Mouse (Mus musculus) midbrain, postnatal 0 days (tissue): Measurements from ENCODE around the gene Slc22a12. TPM values are rescaled to one million over a fixed set of nuclear protein-coding genes. Genes with fewer than 3 reads are reported as not detected.
A peak's percentile ranks its signal among the peaks of the same experiment; 100 is the strongest.

Experiments used
- ATAC-seq: fragments of 200-750 bp; cut with Nextera tagmentation; 2 replicates; pipeline ENCODE4 v1.8.0; 2017; ENCODE audit warnings: moderate number of reproducible peaks, mild to moderate bottlenecking, moderate TSS enrichment, moderate library complexity; ENCODE audit not compliant: low FRiP score
- DNase-seq: peaks from one replicate; pipeline ENCODE4 v3.0.0-alpha.2; 2015; ENCODE audit warnings: low spot score
- H3K27ac ChIP-seq: fragments of 300-500 bp; sonication (generic); 2 replicates; pipeline ENCODE4 v1.5.1; 2014; ENCODE audit warnings: low read depth, mild to moderate bottlenecking, low read length, mixed read lengths
- H3K27me3 ChIP-seq: fragments of 300-500 bp; sonication (generic); 2 replicates; pipeline ENCODE4 v1.6.1; 2014; ENCODE audit warnings: low read length, control low read depth, mixed read lengths; ENCODE audit not compliant: insufficient read depth
- H3K36me3 ChIP-seq: fragments of 300-500 bp; sonication (generic); 2 replicates; pipeline ENCODE4 v1.6.1; 2014; ENCODE audit warnings: low read length, control low read depth, mixed read lengths; ENCODE audit not compliant: insufficient read depth
- H3K4me1 ChIP-seq: fragments of 300-500 bp; sonication (generic); 2 replicates; pipeline ENCODE4 v1.6.1; 2014; ENCODE audit warnings: mild to moderate bottlenecking, control low read depth, antibody characterized with exemption, low read length, mixed read lengths; ENCODE audit not compliant: insufficient read depth
- H3K4me2 ChIP-seq: fragments of 300-500 bp; sonication (generic); 2 replicates; pipeline ENCODE4 v1.6.1; 2014; ENCODE audit warnings: low read depth, mild to moderate bottlenecking, low read length, mixed read lengths; ENCODE audit not compliant: poor library complexity, severe bottlenecking
- H3K4me3 ChIP-seq: fragments of 300-500 bp; sonication (generic); 2 replicates; pipeline ENCODE4 v1.5.1; 2014; ENCODE audit warnings: low read depth, mild to moderate bottlenecking, low read length, moderate library complexity
- H3K9ac ChIP-seq: fragments of 300-500 bp; sonication (generic); replicated peaks from 2 replicates; pipeline ENCODE4 v1.6.1; 2014; ENCODE audit warnings: mild to moderate bottlenecking, low read length, moderate library complexity, mixed read lengths; ENCODE audit not compliant: poor library complexity, severe bottlenecking
- H3K9me3 ChIP-seq: fragments of 300-500 bp; sonication (generic); 2 replicates; pipeline ENCODE4 v1.6.1; 2016; ENCODE audit warnings: low read length, control low read depth
- CTCF ChIP-seq: IDR thresholded peaks from 2 replicates; pipeline ENCODE4 v1.5.1; 2016; ENCODE audit warnings: antibody characterized with exemption, mild to moderate bottlenecking
- WGBS: fragments of 180-500 bp; shearing (Covaris S2); extraction: QIAGEN DNeasy Blood & Tissue Kit; methylation state at CpG from one replicate; pipeline ENCODE4 v1.1.7; 2014; 5-methylcytosine and 5-hydroxymethylcytosine counted together
- polyA plus RNA-seq: library from polyadenylated mRNA; unstranded; fragments of >200 nt; fragmentation: Nextera tagmentation; extraction: Ambion mirVana; gene quantifications from 2 replicates; pipeline ENCODE4 v1.2.1, GENCODE M21; 2015
- total RNA-seq: library from RNA; depleted of rRNA; stranded (reverse); fragments of >200 nt; gene quantifications from 2 replicates; pipeline ENCODE4 v1.2.3, GENCODE M21; 2014

The Slc22a12 gene
- total and polyA plus RNA-seq, 2 experiments from 2014 or later: 0.57 to 0.71 TPM

DNA sequence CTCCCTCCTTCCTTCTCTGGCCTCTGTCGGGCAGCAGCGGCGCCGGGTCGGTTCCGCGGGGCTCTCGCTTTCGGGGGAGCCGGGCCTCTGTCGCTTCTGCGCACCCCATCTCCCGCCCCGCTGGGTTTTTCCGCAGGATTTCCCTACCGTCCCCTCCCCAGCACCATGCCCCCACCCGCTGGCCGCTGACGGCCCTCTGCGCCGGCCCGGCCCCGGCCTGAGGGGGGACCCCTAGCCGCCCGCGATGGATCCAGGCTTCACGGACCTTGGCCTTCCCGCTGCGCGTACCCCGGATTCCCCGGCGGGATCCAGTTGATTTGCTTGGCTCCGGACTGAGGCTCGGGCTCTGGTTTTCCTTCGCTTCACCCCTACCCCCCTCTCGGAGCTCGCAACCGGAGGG, 45.0 kb downstream of the Slc22a12 start:
- DNase-seq: peak; percentile 35
- H3K4me2 ChIP-seq: peak overlapping the region; percentile 95
- WGBS: 0% methylated on average over 25 of the region's 39 CpGs
- peaks cover 22% of the 10 kb centered on the region; the same call in 1 of the 2 replicates for H3K4me1 ChIP-seq
- H3K4me3 ChIP-seq: peak overlapping the region; percentile 90
- H3K36me3 ChIP-seq: peaks cover 2% of the 10 kb centered on the region; the same call in 1 of the 2 replicates
- H3K27me3 ChIP-seq: no peaks in the 10 kb centered on the region
- peak overlapping the region; percentile 99 for H3K9ac ChIP-seq
- ATAC-seq: peak; percentile 32
- no peaks in the 10 kb centered on the region for H3K9me3 ChIP-seq
- H3K27ac ChIP-seq: peak overlapping the region; percentile 98
- TF ChIP-seq CTCF: no peak

DNA sequence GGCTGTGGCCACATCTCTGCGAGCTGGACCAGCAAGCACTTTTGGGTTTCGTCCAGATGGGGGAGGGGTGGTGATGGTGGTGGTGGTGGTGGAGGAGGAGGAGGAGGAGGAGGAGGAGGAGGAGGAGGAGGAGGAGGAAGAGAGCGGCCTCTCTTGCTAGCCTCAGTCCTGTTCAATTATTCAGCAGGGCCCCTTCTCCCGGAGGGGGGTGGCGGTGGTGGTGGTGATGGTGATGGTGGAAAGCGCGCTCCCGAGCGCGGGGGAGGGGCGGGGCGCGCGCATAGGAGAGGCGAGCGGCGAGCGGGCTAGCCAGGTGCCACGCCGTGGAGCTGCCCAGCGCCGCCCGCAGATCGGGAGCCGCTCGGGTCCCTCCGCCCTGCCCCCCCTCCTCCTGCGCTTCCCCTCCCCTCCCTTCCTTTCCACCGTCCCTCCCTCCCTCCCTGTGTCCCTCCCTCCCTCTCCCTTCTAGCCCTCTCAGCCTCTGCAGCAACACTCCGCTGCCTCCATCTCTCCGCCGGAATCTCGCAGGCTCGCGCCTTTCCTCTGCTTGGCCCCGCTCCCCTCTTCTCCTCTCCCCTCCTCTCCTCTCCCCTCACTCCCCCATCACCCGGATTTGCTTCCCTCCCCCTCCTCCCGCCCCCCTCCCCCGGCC, 45.6 kb downstream of the Slc22a12 start:
- Histone ChIP-seq H3K27me3 (no peaks in the 10 kb centered on the region), H3K27ac (peak overlapping the region; percentile 98), H3K4me2 (peak overlapping the region; percentile 95), H3K4me1 (peaks cover 20% of the 10 kb centered on the region; the same call in 1 of the 2 replicates), H3K9me3 (no peaks in the 10 kb centered on the region), H3K36me3 (peaks cover 2% of the 10 kb centered on the region; the same call in 1 of the 2 replicates), H3K4me3 (peak overlapping the region; percentile 90), H3K9ac (peak overlapping the region; percentile 99)
- no peak for TF ChIP-seq CTCF
- DNase-seq: peak; percentile 84
- peak; percentile 75 for ATAC-seq
- WGBS: 0% methylated on average over 10 of the region's 39 CpGs

DNA sequence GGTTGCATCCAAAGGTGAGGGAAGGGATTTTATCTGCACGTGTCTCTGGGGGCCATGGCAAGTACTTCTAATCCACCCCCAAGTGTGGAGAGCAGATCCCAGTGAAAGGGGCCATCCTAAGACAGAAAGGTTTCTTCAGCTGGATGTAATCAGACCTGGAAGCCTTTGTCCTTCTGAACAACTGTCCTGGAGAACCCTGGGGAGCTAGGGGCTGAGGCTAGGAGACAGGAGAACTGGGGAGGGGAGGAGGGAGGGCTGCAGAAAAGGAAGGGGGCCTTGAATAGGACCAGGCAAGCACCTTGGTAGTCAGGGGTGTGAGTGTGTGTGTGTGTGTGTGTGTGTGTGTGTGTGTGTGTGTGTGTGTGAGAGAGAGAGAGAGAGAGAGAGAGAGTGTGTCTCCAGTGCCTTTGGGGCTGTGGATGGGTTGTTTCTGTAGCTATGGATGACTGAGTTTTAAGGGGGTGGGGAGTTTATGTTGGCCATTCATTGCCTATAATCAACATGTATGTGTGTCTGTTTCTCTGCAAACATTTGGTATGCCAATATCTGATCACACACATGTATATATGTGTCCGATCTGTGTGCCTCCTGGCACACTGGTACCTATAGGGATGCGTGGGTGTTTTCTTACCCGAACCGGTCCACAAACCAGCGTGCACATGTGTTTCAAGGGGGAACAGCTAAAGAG, 46.2 kb downstream of the Slc22a12 start:
- H3K27ac ChIP-seq: peak overlapping the region; percentile 98
- H3K4me2 ChIP-seq: peak overlapping the region; percentile 95
- H3K27me3 ChIP-seq: no peaks in the 10 kb centered on the region
- H3K4me1 ChIP-seq: peaks cover 17% of the 10 kb centered on the region; the same call in 1 of the 2 replicates
- TF ChIP-seq CTCF: no peak
- H3K4me3 ChIP-seq: peak overlapping the region; percentile 90
- WGBS: 7% methylated on average over 6 of the region's 6 CpGs
- DNase-seq: no peak
- ATAC-seq: peak; percentile 10; the same call in 1 of the 2 replicates
- H3K36me3 ChIP-seq: peaks cover 2% of the 10 kb centered on the region
- H3K9ac ChIP-seq: peak overlapping the region; percentile 99
- H3K9me3 ChIP-seq: no peaks in the 10 kb centered on the region

DNA sequence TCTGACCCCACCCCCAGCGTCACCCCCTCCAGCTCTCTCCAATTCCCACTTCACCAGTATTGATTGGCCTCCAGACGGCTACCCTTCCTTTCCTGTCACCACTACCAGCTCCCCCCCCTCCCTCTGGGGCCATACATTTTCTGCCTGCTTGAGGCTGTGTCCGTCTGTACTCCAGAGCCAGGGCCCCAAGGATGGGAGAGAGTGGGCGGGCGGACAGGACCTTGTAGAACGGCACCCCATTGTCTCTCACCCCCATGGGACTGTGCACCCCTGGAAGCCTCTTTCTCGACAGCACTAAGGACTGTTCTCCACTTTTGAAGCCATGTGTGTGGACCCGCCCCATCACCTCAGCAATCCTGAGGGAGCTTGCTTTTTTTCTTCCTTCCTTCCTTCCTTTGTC, 47.1 kb downstream of the Slc22a12 start:
- Histone ChIP-seq H3K9ac (0 out of 2 replicates have a peak overlapping the region, but pooled peaks have one; percentile 99), H3K4me1 (peaks cover 13% of the 10 kb centered on the region; the same call in 1 of the 2 replicates), H3K4me2 (peak overlapping the region; percentile 95; the same call in 1 of the 2 replicates)

DNA sequence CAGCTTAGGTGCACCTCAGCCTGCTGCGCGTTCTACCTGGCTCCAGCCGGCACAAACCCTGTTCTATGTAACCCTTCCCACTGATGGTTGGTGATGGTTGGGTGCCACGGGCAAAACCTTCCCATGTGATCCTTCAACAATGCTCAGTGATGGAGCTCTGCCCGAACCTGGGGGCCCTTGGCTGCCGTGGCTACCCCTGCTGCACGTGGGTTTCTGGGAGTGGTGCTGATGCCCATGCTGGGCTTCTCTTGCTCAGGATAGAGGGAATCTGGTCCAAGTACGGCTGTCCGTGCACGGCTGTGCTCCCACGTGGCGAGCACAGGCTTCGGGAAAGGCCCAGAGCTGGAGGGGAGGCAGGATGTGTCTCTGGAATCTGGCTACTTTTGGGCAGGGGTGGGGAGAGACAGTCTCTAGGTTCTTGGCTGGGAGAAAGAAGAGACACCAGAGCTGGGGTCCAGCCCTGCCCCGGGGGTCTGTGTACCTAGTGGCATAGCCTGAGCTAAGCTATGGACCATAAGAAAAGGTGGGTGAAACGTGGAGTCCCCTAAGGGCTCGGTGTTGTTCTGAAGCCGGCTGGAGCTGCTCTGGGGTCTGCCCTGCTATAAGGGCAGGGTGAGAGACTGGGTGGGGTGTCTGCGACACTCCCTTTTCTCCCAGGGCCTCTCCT, 48.2 kb downstream of the Slc22a12 start:
- peaks cover 11% of the 10 kb centered on the region; the same call in 1 of the 2 replicates for H3K36me3 ChIP-seq
- H3K4me2 ChIP-seq: no peak overlapping the region
- H3K9ac ChIP-seq: no peak overlapping the region
- TF ChIP-seq CTCF: no peak
- H3K27me3 ChIP-seq: no peaks in the 10 kb centered on the region
- H3K9me3 ChIP-seq: no peaks in the 10 kb centered on the region
- ATAC-seq (no peak), DNase-seq (no peak)
- peaks cover 6% of the 10 kb centered on the region; the same call in 1 of the 2 replicates for H3K4me1 ChIP-seq
- H3K27ac ChIP-seq: no peak overlapping the region
- H3K4me3 ChIP-seq: no peak overlapping the region
- WGBS: 66% methylated on average over 18 of the region's 18 CpGs

More for the DNA sequence above, 47.1 kb downstream of the Slc22a12 start:
- Histone ChIP-seq H3K36me3 (peaks cover 9% of the 10 kb centered on the region; the same call in 1 of the 2 replicates), H3K4me3 (no peak overlapping the region), H3K27me3 (no peaks in the 10 kb centered on the region), H3K9me3 (no peaks in the 10 kb centered on the region), H3K27ac (peak overlapping the region; percentile 98)
- WGBS: 36% methylated on average over 8 of the region's 8 CpGs
- ATAC-seq: no peak
- no peak for TF ChIP-seq CTCF
- no peak for DNase-seq
